Mouse (Mus musculus): ENCODE data around the gene Il6ra.

Gene Il6ra

DNA sequence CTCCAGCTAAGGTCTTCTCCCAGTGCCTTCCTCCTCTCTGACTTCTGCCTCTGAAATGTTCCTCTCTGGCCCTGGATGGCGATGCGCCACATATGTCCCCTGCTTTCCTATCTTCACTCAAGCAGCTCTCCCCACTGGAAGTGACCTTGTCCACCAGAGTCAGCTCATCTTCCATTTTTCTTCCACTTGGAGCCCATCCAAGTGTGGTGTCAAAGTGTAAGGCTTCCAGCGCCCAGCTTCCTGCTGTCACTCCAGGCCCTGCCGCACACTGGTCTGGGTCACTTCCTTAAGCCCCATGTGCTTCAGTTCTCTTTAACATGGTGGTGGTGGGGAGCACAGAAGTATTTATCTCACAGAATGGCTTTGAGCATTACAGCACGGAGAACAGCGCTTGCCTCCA, 65.4 kb downstream of the Il6ra start:
- no peak for DNase-seq (ENCODE audit: low spot score)

DNA sequence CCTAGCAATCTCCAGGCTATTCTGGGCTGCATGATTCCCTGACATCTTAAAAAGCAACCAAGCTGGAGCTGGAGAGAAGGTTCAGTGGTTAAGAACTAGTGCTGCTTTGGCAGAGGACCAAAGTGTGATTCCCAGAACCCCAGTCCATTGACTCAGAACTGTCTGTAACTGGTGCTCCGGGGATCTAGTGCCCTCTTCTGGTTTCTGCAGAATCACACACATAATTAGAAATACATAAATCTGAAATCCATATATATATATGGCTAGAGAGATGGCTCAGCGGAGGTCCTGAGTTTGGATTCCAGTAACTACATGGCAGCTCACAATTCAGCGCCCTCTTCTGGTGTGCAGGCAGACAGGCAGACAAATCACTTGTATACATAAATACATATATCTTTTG, 65.9 kb downstream of the Il6ra start:
- no peak for DNase-seq (ENCODE audit: low spot score)

DNA sequence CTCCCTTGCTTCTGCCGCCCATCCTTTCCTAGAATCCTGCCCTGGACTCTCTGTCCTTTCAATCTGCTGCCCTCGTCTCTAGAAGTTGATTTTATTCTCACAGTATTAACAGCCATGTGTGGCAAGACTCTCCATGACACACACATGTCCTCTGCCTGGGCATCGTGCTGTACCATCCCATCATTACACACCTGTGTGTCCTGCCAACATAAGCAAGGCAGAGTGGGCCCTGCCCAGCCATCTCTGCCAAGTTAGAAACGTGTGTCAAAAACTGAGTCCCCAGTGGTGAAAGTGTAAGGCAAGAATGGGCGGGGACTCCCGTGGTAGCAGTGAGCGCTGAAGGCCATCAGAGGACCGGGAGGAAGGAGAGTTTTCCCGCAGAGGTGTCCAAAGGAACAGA, 67.2 kb downstream of the Il6ra start:
- no peak for DNase-seq (ENCODE audit: low spot score)

DNA sequence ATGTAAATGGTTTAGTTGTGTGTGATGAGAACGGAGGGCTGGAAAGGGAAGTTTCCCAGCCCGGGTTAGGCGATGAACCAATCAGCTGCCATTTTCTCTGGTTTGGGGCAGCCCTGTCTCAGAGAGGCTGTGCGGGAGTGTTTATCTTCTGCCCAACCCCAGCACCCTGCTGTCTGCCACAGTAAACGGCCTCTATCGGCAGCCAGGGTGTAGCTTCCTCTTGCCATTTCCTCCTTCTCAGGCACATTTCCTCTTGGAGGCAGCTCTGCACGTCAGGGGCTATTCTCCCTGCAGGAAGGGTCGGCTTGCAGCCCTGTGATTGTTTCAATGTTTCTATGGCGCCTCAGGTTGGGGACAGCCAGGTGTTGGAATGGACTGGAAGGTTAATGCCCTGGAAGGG, 69.8 kb downstream of the Il6ra start:
- DNase-seq (ENCODE audit: low spot score), result no peak

DNA sequence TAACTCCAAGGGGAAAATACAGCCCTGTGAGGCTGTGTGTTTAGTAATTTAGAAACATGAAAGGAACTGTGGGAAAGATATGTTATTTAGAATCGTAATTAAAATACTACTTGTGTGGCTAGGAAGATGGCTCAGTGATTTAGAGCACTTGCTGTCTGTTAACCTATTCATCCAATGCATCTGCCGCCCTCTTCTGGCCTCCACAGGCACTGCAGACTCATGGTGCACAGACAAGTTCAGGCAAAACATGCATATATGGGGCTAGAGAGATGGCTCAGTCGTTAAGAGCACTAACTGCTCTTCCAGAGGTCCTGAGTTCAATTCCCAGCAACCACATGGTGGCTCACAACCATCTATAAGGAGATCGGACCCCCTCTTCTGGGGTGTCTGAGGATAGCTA, 70.7 kb downstream of the Il6ra start:
- DNase-seq (ENCODE audit: low spot score), result no peak

DNA sequence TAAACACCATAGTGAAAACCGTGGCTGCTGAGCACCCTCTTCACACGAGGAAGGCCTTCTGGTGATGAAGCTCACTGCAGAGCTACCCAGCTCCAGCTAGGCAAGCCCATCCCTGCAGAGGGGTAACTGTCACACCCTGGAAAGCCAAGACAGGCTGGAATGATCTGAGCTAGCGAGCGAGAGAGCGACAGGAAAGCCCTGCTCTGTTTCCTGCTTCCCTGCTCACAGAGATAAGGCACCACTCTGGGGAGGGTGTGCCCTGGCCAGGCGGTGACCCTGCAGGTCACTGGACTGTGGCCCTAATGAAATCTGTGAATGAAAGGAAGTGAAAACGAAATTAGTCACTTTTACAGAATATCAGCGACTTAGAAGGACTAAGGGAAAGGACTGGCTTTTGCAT, 77.6 kb downstream of the Il6ra start:
- DNase-seq (ENCODE audit: low spot score), result no peak

DNA sequence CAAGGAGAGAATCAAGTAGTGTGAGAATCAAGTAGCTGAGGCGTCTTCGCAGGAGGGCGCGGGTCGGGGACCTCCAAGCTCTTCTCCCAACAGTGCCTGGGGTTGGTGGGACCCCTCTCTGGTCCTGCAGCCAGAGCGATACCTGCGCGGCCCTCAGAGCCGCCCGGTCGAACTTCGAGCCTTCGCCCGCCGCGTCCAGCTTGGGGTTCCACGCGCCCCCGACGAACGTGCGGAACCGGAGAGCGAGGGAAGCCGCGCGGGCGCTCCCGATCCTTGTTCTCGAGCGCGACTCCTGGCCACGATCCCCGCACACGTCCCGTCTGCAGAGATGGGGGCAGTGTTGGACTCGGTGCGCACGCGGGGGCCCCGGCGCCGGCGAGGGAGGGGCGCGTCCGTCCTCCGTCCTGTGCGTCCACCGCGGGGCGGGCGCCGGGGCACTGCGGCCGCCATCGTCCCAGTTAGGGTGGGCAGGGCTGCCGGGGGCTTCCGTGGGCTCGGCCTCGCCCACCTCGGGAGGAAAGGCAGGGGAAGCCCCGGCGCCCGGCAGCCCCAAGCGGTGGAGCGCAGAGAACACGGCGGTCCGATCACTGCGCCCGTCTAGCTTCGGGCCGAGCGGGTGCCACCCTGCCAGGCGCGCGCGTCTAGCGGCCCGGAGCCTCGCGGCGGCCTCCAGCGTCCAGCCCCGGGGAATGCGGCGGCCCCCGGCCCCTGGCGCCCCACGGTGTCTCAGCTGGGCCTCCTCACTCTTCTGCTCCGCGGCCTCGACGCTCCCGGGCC, 82.0 kb downstream of the Il6ra start, which contains the start of gene She:
She (plus strand) TSS at position 556 of the 777 bp plus-strand sequence.
- DNase-seq (ENCODE audit: low spot score), result no peak

DNA sequence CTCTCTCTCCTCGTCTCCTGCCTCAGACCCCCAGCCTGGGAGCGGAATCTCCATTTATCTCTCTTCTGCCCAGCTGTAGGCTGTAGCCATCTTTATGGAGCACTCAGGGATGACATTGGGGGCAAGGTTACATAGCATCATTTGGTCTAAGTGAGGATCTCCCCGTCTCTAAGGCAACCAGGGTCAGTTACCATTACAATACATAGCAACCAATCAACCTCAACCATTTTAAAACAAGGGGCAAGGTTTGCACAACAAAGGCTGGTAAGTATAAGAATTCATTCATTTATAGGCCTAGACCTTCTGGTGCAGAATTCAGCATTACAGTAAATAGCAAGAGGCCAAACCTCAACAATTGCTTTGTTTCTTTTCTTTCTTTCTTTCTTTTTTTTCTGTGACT, 86.7 kb downstream of the Il6ra start:
- DNase-seq (ENCODE audit: low spot score), result no peak

DNA sequence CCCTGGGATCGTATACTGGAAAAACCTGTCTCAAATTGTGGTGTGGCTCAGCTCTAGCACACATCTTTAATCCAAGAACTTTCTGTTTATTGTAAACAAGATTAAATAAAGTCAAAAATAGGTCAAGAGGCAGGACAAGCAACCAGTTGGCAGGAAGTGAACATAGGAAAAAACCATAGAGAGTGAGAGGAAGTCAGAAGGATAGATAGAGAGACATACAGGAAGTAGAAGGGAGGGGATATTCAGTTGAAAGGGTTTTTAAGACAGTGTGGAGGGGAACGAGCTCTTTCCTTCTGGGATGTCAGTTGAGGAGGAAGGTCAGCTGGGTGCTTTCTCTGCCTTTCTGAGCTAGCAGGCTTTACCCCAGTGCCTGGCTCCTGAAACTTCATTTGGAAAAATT, 89.4 kb downstream of the Il6ra start:
- no peak for DNase-seq (ENCODE audit: low spot score)

DNA sequence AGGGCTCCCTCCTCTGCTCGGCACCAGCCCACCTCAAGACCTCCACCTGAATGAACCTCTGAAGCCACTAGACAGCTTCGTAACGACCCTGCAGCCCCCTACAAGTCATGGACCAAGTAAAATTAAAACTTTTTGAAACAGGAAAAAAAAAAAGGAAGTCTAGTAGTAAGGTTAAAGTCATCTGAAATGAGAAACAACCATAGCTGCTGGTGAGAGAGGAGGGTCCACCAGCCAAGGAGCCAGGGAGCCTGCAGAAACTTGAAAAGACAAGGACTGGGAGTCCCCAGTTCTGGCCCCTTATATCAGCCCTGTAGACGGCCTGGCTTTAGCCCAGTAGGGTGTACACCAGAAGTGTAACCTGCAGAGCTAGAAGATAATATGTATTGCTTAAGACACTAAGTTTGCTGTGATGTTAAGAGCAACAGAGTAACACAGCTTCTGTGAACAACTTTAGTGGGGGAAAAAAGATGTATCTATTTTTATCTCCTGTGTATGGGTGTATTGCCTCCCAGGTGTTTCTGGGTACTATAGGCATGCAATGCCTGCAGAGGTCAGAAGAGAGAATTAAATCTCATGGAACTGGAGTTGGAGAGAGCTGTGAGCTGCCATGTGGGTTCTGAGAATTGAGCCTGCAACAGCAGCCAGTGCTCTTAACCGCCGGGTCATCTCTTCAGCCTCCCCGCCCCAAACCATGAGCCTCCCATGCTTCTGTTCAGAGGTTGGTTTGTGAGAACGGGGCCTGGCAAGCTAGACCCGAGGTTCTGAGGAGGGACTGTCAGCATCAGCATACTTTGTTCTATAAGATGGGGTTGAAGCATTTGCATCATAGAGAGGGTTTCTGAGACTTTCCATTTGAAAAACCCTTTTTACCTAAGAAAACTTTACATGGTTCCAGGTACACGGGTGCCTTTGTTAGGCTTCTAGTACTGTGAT, 91.2 kb downstream of the Il6ra start:
- no peak for DNase-seq (ENCODE audit: low spot score)

DNA sequence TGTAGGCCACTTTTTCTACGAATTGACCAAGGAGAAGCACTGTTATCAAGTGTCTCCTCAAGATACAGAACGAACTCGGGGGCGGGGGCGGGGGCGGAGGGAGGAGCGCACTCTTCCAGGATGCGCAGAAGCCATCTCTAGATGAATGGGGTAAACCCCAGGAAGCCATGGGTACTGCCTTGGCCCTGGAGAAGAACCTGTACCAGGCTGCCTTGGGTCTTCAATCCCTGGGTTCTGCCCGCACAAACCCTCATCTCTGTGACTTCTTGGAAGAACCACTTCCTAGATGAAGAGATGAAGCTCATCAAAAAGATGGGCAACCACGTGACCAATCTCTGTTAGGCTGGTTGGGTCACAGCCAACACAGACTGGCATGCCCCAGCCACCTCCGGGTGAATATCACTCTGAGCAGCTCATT, 91.9 kb downstream of the Il6ra start:
- DNase-seq (ENCODE audit: low spot score), result no peak

DNA sequence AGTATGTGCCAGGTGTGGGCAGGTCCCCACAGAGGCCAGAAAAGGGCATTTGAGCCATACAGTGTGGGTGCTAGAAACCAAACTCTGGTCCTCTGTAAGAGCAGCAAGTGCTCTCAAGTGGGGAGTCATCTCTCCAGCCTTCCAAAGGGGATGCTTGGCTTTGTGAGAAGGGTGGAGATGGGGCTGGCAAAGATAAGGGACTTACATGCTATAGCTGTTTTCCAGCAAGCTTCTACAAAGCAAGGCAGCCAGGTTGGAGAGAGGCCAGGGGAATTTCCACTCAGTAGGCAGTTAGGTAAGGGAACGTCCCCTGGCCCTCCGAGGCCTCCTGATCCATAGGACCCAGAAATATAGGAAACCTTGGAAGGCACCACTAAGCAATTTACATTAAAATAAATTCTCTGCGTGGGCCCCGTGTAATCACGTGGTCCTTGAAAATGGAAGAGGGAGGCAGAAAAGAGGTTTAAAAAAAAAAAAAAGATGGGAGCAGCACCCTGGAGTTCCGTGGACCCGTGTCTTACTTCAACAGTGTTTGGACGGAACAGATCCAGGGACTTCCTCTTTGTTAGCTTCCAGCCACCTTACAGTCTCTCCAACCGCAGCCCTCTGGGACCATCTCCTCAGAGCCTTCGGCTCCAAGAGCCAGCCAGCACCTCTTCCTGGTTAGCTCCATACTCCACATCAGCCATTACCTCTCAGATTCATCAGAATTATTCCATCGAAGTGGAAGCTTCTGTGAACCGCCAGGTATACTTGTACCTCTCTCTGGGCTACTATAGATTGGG, 92.5 kb downstream of the Il6ra start:
- no peak for DNase-seq (ENCODE audit: low spot score)

DNA sequence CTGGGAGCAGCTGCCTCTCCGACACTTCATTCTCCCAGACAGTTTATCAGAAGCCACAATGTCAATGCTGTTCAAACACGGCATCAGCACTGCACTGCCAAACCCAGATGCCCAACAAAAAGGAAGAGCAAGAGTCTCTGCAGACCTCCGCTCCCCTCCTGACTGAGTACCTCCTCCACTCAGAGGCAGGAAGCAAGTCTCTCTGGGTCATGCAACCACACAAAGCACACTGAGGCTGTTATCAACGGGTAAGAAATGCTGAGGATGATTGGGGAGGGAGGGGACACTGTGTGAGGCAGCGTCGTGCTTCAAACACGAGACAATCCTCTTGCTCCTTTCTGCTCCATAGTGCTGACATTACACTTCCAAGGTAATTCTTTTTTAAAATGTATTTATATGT, 93.1 kb downstream of the Il6ra start:
- no peak for DNase-seq (ENCODE audit: low spot score)

DNA sequence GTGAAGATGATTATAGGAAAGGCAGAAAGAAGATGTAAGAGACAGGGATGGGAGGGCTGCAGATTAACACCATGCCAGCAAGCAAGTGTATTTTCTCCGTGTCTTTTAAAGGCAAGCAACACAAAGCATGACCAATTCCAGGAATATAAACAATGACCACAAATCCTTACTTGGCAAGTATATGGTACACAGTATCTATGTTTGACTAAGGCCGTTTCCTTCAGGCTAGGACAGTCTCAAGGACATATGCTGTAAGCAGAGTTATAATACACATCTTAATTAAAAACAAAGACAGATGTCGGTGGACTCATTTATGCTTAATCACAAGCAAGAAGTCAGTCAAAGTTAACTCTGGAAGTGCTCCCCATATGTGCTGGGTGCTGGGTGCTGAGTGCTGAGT, 94.4 kb downstream of the Il6ra start:
- DNase-seq (ENCODE audit: low spot score), result no peak

DNA sequence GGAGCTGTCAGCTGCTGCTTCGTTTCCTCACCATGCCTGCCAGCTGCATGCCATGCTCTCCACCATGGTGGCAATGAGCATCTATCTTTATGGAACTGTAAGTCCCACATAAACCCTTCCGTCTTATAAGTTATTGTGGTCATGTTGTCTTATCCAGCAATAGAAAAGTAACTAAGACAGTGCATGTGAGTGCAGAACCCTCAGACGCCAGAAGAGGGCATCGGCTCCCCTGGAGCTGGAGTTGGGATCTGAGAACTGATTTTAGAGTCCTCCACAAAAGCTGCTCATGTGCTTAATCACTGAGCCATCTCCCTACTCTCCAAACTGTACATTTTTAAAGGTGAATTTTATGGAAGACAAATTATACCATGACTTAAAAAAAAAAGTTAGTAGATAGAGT, 95.9 kb downstream of the Il6ra start:
- DNase-seq (ENCODE audit: low spot score), result peak; percentile 31
